Mouse (Mus musculus) heart, embryonic 11.5 days (tissue): ENCODE data around the gene Dnajb6. TPM values are rescaled to one million over a fixed set of nuclear protein-coding genes. Genes with fewer than 3 reads are reported as not detected.

Experiments used
- ATAC-seq: fragments of 200-750 bp; cut with Nextera tagmentation; replicated peaks from 2 replicates; pipeline ENCODE4 v1.8.0; 2017; ENCODE audit warnings: moderate library complexity; ENCODE audit not compliant: insufficient number of reproducible peaks, low FRiP score, low TSS enrichment
- H3K27ac ChIP-seq: fragments of 300-500 bp; sonication (generic); 2 replicates; pipeline ENCODE4 v1.5.1; 2014; ENCODE audit warnings: mild to moderate bottlenecking, low read depth, low read length
- H3K27me3 ChIP-seq: fragments of 300-500 bp; sonication (generic); 2 replicates; pipeline ENCODE4 v1.6.1; 2014; ENCODE audit warnings: mild to moderate bottlenecking, low read length, mixed read lengths; ENCODE audit not compliant: control insufficient read depth, insufficient read depth
- H3K36me3 ChIP-seq: fragments of 300-500 bp; sonication (generic); 2 replicates; pipeline ENCODE4 v1.6.1; 2014; ENCODE audit warnings: mild to moderate bottlenecking, low read length, moderate library complexity, mixed read lengths; ENCODE audit not compliant: control insufficient read depth, insufficient read depth
- H3K4me1 ChIP-seq: fragments of 300-500 bp; sonication (generic); 2 replicates; pipeline ENCODE4 v1.6.1; 2014; ENCODE audit warnings: low read length; ENCODE audit not compliant: control insufficient read depth, insufficient read depth
- H3K4me2 ChIP-seq: fragments of 300-500 bp; sonication (generic); 2 replicates; pipeline ENCODE4 v1.6.1; 2014; ENCODE audit warnings: mild to moderate bottlenecking, moderate library complexity
- H3K4me3 ChIP-seq: fragments of 300-500 bp; sonication (generic); 2 replicates; pipeline ENCODE4 v1.5.1; 2014; ENCODE audit warnings: low read depth, low read length
- H3K9ac ChIP-seq: fragments of 300-500 bp; sonication (generic); 2 replicates; pipeline ENCODE4 v1.6.1; 2014; ENCODE audit warnings: mild to moderate bottlenecking, low read depth, low read length, moderate library complexity
- H3K9me3 ChIP-seq: fragments of 300-500 bp; sonication (generic); replicated peaks from 2 replicates; pipeline ENCODE4 v1.6.1; 2016; ENCODE audit warnings: low read length; ENCODE audit not compliant: control insufficient read depth
- WGBS: fragments of 180-500 bp; shearing (Covaris S2); extraction: QIAGEN DNeasy Blood & Tissue Kit; methylation state at CpG from one replicate; pipeline ENCODE4 v1.1.7; 2014; ENCODE audit not compliant: insufficient replicate concordance; 5-methylcytosine and 5-hydroxymethylcytosine counted together
- polyA plus RNA-seq: library from polyadenylated mRNA; unstranded; fragments of >200 nt; fragmentation: Nextera tagmentation; extraction: Ambion mirVana; gene quantifications from 2 replicates; pipeline ENCODE4 v1.2.1, GENCODE M21; 2014

The Dnajb6 gene
- polyA plus RNA-seq = 110 and 115 TPM in 2 replicates

- Histone ChIP-seq H3K36me3 (no peaks in the 10 kb centered on the region), H3K9me3 (no peaks in the 10 kb centered on the region), H3K4me2 (peak within 1 kb of the TSS; percentile 87), H3K27me3 (no peaks in the 10 kb centered on the region), H3K4me3 (peak within 1 kb of the TSS; percentile 89), H3K4me1 (peaks cover 21% of the 10 kb centered on the region), H3K27ac (peak within 1 kb of the TSS; percentile 97), H3K9ac (peak within 1 kb of the TSS; percentile 91)
- peak; percentile 90 for ATAC-seq
- WGBS = under 1% methylated on average over 46 of the region's 46 CpGs
Observed at GRCm38 (mm10) chr5:29735557-29736061, at the start of gene Dnajb6, which contains the start of gene Gm5129. TSS of gene Dnajb6 (plus strand) at chr5:29735688. TSS of gene Gm5129 (minus strand) at chr5:29735936.

GRCm38 (mm10) chr5:29687671-29688070 lies 47.8 kb upstream of the Dnajb6 start:
- H3K4me1 ChIP-seq = no peaks in the 10 kb centered on the region
- no peaks in the 10 kb centered on the region for H3K36me3 ChIP-seq
- 49% methylated on average over 3 of the region's 3 CpGs for WGBS
- ATAC-seq = no peak; the same call in 1 of the 2 replicates
- no peaks in the 10 kb centered on the region for H3K9me3 ChIP-seq
- H3K27me3 ChIP-seq = no peaks in the 10 kb centered on the region
- no peak overlapping the region for H3K27ac ChIP-seq
- H3K4me3 ChIP-seq = no peak overlapping the region
- no peak overlapping the region for H3K4me2 ChIP-seq
- no peak overlapping the region for H3K9ac ChIP-seq

GRCm38 (mm10) chr5:29688352-29688751 lies 47.1 kb upstream of the Dnajb6 start:
- H3K9me3 ChIP-seq = no peaks in the 10 kb centered on the region

GRCm38 (mm10) chr5:29698493-29698892 lies 37.0 kb upstream of the Dnajb6 start:
- no peak for ATAC-seq
- Histone ChIP-seq H3K9me3 (no peaks in the 10 kb centered on the region), H3K27me3 (no peaks in the 10 kb centered on the region), H3K4me1 (no peaks in the 10 kb centered on the region), H3K36me3 (no peaks in the 10 kb centered on the region), H3K4me3 (no peak overlapping the region), H3K27ac (no peak overlapping the region), H3K9ac (no peak overlapping the region), H3K4me2 (no peak overlapping the region)
- WGBS = 81% methylated on average over 4 of the region's 4 CpGs

More at GRCm38 (mm10) chr5:29688352-29688751, 47.1 kb upstream of the Dnajb6 start:
- H3K36me3 ChIP-seq = no peaks in the 10 kb centered on the region
- H3K9ac ChIP-seq = no peak overlapping the region
- no peak overlapping the region for H3K4me3 ChIP-seq
- H3K27me3 ChIP-seq = no peaks in the 10 kb centered on the region
- no peak for ATAC-seq
- 47% methylated on average over 7 of the region's 7 CpGs for WGBS
- no peak overlapping the region for H3K27ac ChIP-seq
- no peaks in the 10 kb centered on the region for H3K4me1 ChIP-seq
- H3K4me2 ChIP-seq = no peak overlapping the region

GRCm38 (mm10) chr5:29699520-29700202 lies 35.8 kb upstream of the Dnajb6 start:
- 77% methylated on average over 2 of the region's 2 CpGs for WGBS
- Histone ChIP-seq H3K9ac (no peak overlapping the region), H3K4me2 (no peak overlapping the region), H3K4me1 (no peaks in the 10 kb centered on the region), H3K9me3 (no peaks in the 10 kb centered on the region), H3K27me3 (no peaks in the 10 kb centered on the region), H3K36me3 (no peaks in the 10 kb centered on the region), H3K4me3 (no peak overlapping the region), H3K27ac (no peak overlapping the region)
- no peak for ATAC-seq

- ATAC-seq = no peak
- Histone ChIP-seq H3K4me3 (no peak overlapping the region), H3K9ac (no peak overlapping the region), H3K9me3 (no peaks in the 10 kb centered on the region), H3K4me1 (no peaks in the 10 kb centered on the region), H3K27me3 (no peaks in the 10 kb centered on the region), H3K36me3 (no peaks in the 10 kb centered on the region), H3K4me2 (no peak overlapping the region), H3K27ac (no peak overlapping the region)
- 79% methylated on average over 4 of the region's 4 CpGs for WGBS
Observed at GRCm38 (mm10) chr5:29707241-29707640, 28.2 kb upstream of the Dnajb6 start.

- WGBS = 22% methylated on average over 5 of the region's 5 CpGs
- Histone ChIP-seq H3K4me2 (no peak overlapping the region), H3K4me3 (no peak overlapping the region), H3K27me3 (no peaks in the 10 kb centered on the region), H3K9me3 (no peaks in the 10 kb centered on the region), H3K4me1 (no peaks in the 10 kb centered on the region), H3K27ac (no peak overlapping the region), H3K36me3 (no peaks in the 10 kb centered on the region), H3K9ac (no peak overlapping the region)
- no peak for ATAC-seq
Observed at GRCm38 (mm10) chr5:29708258-29708657, 27.2 kb upstream of the Dnajb6 start.

- no peak for ATAC-seq
- Histone ChIP-seq H3K4me3 (no peak overlapping the region), H3K36me3 (no peaks in the 10 kb centered on the region), H3K9ac (no peak overlapping the region), H3K9me3 (no peaks in the 10 kb centered on the region), H3K4me1 (no peaks in the 10 kb centered on the region), H3K4me2 (no peak overlapping the region), H3K27ac (no peak overlapping the region), H3K27me3 (no peaks in the 10 kb centered on the region)
Observed at GRCm38 (mm10) chr5:29711631-29712030, 23.9 kb upstream of the Dnajb6 start.

- no peak overlapping the region for H3K9ac ChIP-seq
- no peak for ATAC-seq
- H3K4me3 ChIP-seq = no peak overlapping the region
- no peaks in the 10 kb centered on the region for H3K9me3 ChIP-seq
- no peak overlapping the region for H3K27ac ChIP-seq
- H3K4me1 ChIP-seq = no peaks in the 10 kb centered on the region
- H3K36me3 ChIP-seq = no peaks in the 10 kb centered on the region
- no peak overlapping the region for H3K4me2 ChIP-seq
- WGBS = 46% methylated on average over 1 of the region's 1 CpGs
- H3K27me3 ChIP-seq = no peaks in the 10 kb centered on the region
Observed at GRCm38 (mm10) chr5:29712906-29713305, 22.6 kb upstream of the Dnajb6 start.
